Mouse (Mus musculus) ES-Bruce4 (cell line): ENCODE measurements at regions not wholly inside any gene's neighbourhood (a gene's known extent, or its start where the extent isn't known, plus 50 kb on each side); places are given as distances from the start of the nearest gene placed in this dataset.

ENCODE experiments used
- H3K27ac ChIP-seq: 2 replicates; pipeline ENCODE4 v1.5.1; 2012; ENCODE audit warnings: low read length, inconsistent platforms; ENCODE audit not compliant: insufficient read depth
- H3K27me3 ChIP-seq: 2 replicates; pipeline ENCODE4 v1.6.1; 2012; ENCODE audit warnings: mild to moderate bottlenecking, low read length, inconsistent platforms; ENCODE audit not compliant: control insufficient read depth, poor library complexity, insufficient read depth, severe bottlenecking
- H3K36me3 ChIP-seq: 2 replicates; pipeline ENCODE4 v1.6.1; 2012; ENCODE audit warnings: inconsistent platforms, mild to moderate bottlenecking, low read length, moderate library complexity; ENCODE audit not compliant: control insufficient read depth, poor library complexity, insufficient read depth, severe bottlenecking
- H3K4me1 ChIP-seq: one replicate; pipeline ENCODE4 v1.8.1; 2011; ENCODE audit warnings: low read length; ENCODE audit not compliant: control insufficient read depth, insufficient read depth
- H3K4me3 ChIP-seq: 2 replicates; pipeline ENCODE4 v1.5.1; 2011; ENCODE audit warnings: low read depth, mild to moderate bottlenecking, low read length
- H3K9ac ChIP-seq: 2 replicates; pipeline ENCODE4 v1.6.1; 2012; ENCODE audit warnings: low read depth, mild to moderate bottlenecking, inconsistent platforms; ENCODE audit not compliant: poor library complexity, severe bottlenecking
- H3K9me3 ChIP-seq: replicated peaks from 2 replicates; pipeline ENCODE4 v1.6.1; 2012; ENCODE audit warnings: mild to moderate bottlenecking, low read length, inconsistent platforms; ENCODE audit not compliant: control insufficient read depth, poor library complexity, insufficient read depth, severe bottlenecking
- CTCF ChIP-seq: IDR thresholded peaks from one replicate; pipeline ENCODE4 v1.8.1; 2011; ENCODE audit warnings: low read depth, low read length
- EP300 ChIP-seq: IDR thresholded peaks from 2 replicates; pipeline ENCODE4 v1.6.1; 2011; ENCODE audit warnings: low read depth, low read length; ENCODE audit not compliant: insufficient read depth
- POLR2A ChIP-seq: IDR thresholded peaks from one replicate; pipeline ENCODE4 v1.8.1; 2011; ENCODE audit warnings: low read length; ENCODE audit not compliant: insufficient read depth

DNA sequence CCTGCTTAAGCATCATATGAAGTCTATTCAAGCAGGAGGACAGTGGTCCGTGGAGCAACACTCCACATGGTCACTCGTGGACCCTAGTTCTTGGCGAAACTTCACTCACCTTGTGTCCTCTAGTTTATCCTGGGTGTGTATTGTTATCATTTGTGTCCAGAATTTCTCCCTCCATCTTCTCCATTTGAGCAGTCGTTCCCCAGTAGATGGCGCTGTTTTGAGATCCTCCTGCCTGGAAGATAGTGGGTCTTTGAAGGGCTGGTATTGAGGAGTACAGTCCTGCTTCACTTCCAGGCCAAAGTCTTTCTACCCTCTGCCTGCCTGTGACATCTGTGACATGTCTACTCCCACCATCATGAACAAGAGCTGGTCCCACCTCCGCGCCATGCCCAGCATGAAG lies 188.4 kb upstream of the Usp24 start:
- H3K9ac ChIP-seq = no peak overlapping the region
- H3K36me3 ChIP-seq = no peaks in the 10 kb centered on the region
- TF ChIP-seq CTCF (peak; percentile 24), POLR2A (no peak)
- no peak overlapping the region for H3K27ac ChIP-seq
- H3K9me3 ChIP-seq = no peaks in the 10 kb centered on the region
- no peaks in the 10 kb centered on the region for H3K27me3 ChIP-seq
- no peaks in the 10 kb centered on the region for H3K4me1 ChIP-seq
- no peak overlapping the region for H3K4me3 ChIP-seq

DNA sequence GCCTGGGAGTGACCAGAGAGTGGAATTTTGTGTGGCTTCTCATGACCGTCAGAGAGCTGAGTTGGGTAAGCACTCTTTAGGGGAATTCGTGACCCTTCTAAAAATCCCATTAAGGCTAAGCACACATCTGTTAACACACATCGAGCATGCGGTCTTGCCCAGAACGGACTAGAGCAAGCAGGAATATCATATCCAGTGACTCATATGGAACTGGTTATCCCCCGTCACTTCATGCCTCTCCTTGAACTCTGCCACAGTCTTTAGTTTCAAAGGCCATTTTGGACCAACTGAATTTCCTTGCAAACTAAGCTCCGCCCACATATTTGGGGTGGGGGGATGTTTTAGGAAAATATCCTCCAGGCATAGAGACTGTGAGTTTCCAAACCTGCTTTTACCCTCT lies 186.7 kb upstream of the Usp24 start:
- Histone ChIP-seq H3K4me3 (no peak overlapping the region), H3K9ac (no peak overlapping the region), H3K27ac (no peak overlapping the region), H3K27me3 (no peaks in the 10 kb centered on the region), H3K9me3 (no peaks in the 10 kb centered on the region), H3K36me3 (no peaks in the 10 kb centered on the region), H3K4me1 (no peaks in the 10 kb centered on the region)
- TF ChIP-seq CTCF (no peak), POLR2A (no peak), EP300 (no peak)

DNA sequence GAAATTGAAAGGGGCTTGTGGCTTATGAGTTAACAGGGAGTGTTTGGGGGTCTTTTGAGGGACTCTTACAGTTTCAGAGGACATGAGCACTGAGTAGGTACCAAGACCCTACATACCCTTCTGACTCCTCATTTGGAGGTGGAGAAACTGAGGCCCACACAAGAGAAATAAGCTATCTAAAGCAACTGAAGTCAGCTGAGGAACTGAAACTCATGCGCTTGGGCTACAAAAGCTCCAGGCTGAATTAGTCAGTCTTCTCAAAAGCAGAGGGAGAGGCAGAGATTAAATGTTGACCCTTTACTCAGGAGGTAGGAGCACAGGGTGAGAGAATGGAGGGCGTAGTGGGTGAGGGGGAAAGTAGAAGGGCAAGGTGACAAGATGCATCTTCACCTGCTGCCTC lies 186.2 kb upstream of the Usp24 start:
- Histone ChIP-seq H3K27me3 (no peaks in the 10 kb centered on the region), H3K9ac (no peak overlapping the region), H3K4me1 (no peaks in the 10 kb centered on the region), H3K4me3 (no peak overlapping the region), H3K27ac (no peak overlapping the region), H3K9me3 (no peaks in the 10 kb centered on the region), H3K36me3 (no peaks in the 10 kb centered on the region)
- TF ChIP-seq CTCF = no peak
- no peak for TF ChIP-seq POLR2A
- no peak for TF ChIP-seq EP300

DNA sequence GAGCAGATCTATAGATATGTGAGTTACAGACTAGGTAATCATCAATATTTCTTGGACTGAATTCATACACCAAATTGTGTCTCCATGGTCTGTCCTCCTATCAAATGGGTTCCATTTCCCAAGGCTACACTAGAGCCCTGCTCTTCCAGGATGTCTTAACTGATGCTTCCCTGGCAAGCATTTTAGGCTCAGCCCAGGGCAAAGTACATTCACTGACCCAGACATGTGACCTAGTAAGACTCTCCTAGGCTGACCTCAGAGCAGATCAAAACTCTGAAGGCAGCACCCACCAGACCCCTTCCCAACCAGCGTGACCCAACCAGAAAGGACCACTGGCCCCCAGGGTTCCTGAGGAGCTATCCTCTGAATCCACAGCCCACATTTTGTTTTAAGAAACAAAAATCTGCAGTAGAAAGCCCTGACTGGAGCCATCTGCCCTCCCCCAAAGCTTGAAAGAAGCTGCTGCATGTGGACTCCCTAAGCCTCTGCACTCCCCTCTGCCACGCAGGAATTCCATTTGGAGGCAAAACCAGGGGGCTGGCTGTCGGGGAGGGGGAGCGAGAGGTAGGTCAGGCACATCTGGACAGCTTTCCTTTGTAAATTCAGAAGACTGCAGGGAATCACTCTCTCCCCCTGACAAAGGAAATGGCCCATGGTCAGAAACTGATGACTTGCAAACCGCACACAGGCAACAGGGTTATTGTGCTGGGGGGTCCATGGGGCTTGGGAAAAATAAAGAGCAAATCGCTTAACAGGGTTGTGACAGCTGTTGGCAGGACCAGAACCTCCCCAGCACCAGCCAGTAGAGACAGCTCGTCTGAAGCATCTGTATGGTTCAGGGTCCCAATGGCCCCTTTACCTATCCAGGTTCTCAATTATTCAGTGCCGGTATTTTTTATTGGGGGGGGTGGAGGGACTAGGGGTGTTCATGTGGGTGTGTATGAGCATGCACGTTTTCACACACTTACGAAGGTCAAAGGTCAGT lies 182.0 kb upstream of the Usp24 start:
- Histone ChIP-seq H3K4me3 (no peak overlapping the region), H3K4me1 (no peaks in the 10 kb centered on the region), H3K27me3 (no peaks in the 10 kb centered on the region), H3K9me3 (no peaks in the 10 kb centered on the region), H3K9ac (no peak overlapping the region), H3K27ac (no peak overlapping the region), H3K36me3 (no peaks in the 10 kb centered on the region)
- TF ChIP-seq CTCF (no peak), POLR2A (no peak), EP300 (no peak)

DNA sequence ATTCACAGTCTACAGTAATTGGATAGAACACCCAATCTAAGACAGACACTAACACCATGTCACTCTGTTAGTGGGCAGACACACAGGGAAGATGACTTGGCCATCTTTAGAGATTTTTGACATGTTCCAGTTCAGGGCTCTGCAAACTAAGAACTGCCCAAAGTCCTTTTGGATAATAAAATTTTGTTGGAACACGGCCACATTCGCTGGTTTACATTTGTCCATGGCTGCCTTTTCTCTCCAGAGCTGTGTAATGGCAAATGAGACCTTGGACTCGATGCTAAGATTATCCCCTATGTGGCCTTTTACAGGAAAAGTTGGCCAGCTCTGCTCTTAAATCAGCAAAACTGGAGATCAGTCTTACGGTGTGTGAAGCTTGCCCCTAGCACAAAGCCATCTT lies 173.3 kb upstream of the Usp24 start:
- no peak overlapping the region for H3K9ac ChIP-seq
- no peaks in the 10 kb centered on the region for H3K27me3 ChIP-seq
- TF ChIP-seq EP300 (no peak), CTCF (no peak), POLR2A (no peak)
- H3K27ac ChIP-seq = no peak overlapping the region
- H3K4me1 ChIP-seq = no peaks in the 10 kb centered on the region
- H3K36me3 ChIP-seq = no peaks in the 10 kb centered on the region
- no peaks in the 10 kb centered on the region for H3K9me3 ChIP-seq
- H3K4me3 ChIP-seq = no peak overlapping the region

DNA sequence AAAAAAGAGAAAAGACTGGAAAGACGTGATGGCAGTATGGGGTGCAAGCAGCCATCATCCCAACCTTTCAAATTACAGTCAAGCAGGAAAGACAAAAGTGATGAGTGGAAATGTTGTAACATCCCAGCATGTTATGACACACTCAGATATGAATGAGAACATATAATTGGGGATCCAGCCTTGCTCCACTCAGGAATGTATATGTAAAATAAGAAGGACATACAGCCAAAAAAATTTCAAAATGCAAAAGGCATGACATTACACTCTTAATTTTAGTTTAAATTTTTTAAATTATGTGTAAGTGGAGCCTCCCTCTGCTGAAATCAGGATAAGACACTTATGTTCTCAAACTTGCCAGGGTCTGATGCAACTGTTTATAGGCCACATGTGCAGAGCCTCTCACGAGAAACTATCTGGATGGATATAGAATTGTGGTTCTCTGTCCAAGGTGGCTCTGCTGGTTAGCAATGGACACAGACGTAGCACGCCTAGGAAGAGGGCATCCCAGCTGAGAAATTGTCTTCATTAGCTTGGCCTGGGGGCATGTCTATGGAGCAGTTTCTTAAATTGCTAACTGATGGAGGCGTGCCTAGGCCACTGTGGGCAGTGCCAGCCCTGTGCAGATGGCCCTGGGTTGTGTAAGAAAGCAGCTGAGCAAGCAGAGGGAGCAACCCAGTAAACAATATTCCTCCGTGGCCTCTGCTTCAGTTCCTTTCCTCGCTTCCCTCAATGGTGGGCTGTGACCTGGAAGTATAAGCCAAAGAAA lies 171.5 kb upstream of the Usp24 start:
- Histone ChIP-seq H3K4me1 (no peaks in the 10 kb centered on the region), H3K36me3 (no peaks in the 10 kb centered on the region), H3K9ac (no peak overlapping the region), H3K4me3 (no peak overlapping the region), H3K27ac (no peak overlapping the region), H3K9me3 (no peaks in the 10 kb centered on the region), H3K27me3 (no peaks in the 10 kb centered on the region)
- no peak for TF ChIP-seq EP300
- no peak for TF ChIP-seq POLR2A
- no peak for TF ChIP-seq CTCF
